Mouse (Mus musculus) natural killer cell, adult 2 months (primary cell): Measurements from ENCODE around the gene Rftn1.
A peak's percentile ranks its signal among the peaks of the same experiment; 100 is the strongest.

Experiments
- DNase-seq, 2 experiments: peaks; one replicate each; pipeline ENCODE4 v3.0.0; 2022; ENCODE audit warnings: low spot score in 2 of 2

Gene Rftn1

DNA sequence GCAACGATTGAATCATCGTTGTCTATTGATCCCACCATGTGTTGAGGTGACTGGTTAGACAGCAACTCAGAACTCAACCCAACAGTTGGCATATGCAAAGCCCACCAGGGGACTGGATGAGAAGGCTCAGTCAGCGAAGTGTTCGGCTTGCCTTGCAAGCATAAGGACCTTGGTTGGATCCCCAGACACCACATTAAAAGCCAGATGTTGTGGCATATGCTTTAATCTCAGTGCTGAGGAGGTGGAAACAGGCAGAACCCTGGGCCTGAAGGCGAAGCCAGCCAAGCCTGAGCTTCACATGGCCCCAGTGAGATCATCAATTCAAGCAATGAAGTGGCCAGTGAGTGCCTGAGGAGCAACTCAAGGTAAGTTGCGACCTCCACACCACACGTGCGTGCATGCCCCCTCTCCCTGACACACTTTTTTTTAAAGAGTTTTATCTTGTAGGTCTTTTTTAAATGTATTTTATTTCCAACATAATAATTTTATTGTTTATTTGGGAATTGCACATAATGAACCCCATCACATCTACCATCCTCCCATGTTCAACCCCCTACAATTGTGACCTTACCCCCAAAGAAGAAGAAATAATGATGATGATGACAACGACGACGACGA lies 11.5 kb upstream of the Rftn1 start:
- no peak for DNase-seq

DNA sequence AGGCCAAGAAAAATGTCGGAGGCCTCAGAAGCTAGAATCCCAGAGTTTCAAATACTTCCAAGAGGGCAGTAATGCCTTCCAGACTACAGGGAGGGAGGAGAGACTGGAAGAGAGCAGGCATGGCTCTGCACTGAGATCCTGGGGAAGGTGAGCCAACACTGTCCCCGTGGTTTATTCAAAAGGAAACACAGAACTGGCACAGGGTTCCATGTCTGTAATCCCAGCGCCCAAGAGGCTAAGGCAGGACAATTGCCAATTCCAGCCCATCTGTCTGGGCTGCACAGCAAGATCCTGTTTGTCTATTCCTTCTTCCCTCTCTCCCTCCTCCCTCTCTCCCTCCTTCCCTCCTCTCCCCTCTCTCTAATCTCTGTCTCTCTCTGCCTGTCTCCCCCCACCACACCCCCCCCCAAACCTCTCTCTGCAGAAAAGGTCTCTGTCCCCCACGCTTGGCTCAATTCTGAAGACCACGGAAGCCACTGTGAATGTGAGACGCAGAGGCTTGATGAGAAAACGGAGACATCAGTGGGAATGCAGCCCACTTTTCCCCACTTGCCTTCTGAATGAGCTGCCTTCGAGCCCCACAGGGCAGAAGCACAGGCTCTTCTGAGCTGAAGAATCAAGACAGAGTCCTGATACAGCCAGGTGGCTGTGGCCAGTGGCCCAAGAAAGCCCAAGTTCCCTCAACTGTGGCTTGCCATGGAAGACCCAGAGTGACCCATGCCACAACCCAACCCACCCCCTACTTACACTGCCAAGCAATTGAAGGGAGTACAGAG lies 8.8 kb upstream of the Rftn1 start:
- no peak for DNase-seq

GRCm38 (mm10) chr17:50197572-50197971 lies 7.1 kb upstream of the Rftn1 start:
- no peak for DNase-seq

DNA sequence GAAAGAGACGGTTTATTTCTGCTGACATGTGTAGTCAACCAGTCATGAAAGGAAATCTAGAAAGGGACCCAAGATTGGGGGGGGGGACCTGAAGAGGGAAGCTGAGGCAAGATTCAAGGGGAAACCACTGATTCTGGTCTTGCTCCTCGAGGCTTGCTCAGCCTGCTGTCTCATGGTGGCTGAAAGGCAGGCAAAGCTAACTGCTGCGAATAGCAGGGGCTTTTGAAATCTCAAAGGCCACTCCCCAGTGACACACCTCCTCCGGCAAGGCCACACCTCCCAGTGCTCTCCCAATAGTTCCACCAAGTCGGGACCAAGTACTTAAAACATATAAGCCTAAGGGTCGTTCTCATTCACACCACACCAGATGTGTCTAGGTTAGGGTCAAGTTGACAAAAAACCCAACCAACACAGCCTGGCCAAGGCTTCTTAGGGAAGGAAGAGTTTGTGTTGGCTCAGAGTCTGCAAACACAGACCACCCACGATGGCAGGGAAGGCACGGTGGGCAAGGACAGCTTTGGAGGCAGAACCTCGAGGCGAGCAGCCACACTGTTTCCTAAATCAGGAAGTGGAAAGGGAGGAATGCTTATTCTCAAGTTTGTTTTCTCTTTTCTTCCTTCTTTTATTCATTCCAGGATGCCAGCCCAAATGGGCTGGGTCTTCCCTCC lies 5.7 kb upstream of the Rftn1 start:
- no peak for DNase-seq

GRCm38 (mm10) chr17:50195399-50195798 lies 4.9 kb upstream of the Rftn1 start:
- no peak for DNase-seq

DNA sequence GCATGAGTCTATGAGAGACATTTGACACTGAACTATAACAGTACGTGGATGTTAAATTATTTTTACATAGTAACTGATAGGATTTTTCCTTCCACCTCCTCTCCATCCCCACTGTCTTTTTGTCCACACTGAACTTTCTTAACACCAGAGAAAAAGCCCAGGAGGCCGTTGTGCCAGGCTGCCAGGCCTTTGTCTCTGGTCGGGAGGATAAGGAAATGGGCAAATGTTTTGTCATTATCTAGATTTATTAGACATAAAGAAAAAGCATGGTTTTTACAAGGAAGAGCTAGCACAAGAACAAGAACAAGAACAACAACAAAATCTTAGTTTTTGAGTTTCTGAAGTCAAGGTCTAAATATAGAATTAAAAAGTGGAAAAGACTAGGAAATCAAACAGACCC lies 4.1 kb upstream of the Rftn1 start:
- DNase-seq = no peak

GRCm38 (mm10) chr17:50193653-50194052 lies 3.2 kb upstream of the Rftn1 start:
- no peak for DNase-seq

GRCm38 (mm10) chr17:50192376-50192940 lies 2.0 kb upstream of the Rftn1 start:
- DNase-seq = no peak

- no peak for DNase-seq
These were observed 964 bp upstream of the Rftn1 start for GRCm38 (mm10) chr17:50191318-50191957.

- DNase-seq = peak; percentile 66 to 85
These were observed 977 bp downstream of the Rftn1 start for GRCm38 (mm10) chr17:50189381-50190012.

GRCm38 (mm10) chr17:50188662-50189345 lies 1.7 kb downstream of the Rftn1 start:
- no peak for DNase-seq

DNA sequence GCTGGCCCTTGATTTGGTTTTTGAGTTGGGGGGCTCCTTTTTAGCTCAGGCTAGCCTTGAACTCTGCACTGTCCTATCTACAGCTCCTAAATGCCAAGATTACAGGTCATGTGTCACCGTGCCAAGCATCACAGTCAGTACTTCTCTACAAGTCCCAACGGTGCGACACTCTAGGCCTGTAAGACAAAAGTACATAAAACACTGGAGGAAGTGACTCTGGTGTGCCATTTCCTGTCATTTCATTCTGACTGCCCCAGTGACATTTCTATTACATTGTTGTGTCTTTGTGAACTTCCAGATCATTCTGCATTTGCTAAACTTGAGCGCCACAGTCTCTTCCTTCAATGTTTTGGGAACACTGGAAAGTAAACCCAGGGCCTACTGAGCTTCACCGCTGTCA lies 4.9 kb downstream of the Rftn1 start:
- peak; percentile 42 to 57 for DNase-seq

- DNase-seq = no peak
These were observed 5.4 kb downstream of the Rftn1 start for GRCm38 (mm10) chr17:50185083-50185482.

DNA sequence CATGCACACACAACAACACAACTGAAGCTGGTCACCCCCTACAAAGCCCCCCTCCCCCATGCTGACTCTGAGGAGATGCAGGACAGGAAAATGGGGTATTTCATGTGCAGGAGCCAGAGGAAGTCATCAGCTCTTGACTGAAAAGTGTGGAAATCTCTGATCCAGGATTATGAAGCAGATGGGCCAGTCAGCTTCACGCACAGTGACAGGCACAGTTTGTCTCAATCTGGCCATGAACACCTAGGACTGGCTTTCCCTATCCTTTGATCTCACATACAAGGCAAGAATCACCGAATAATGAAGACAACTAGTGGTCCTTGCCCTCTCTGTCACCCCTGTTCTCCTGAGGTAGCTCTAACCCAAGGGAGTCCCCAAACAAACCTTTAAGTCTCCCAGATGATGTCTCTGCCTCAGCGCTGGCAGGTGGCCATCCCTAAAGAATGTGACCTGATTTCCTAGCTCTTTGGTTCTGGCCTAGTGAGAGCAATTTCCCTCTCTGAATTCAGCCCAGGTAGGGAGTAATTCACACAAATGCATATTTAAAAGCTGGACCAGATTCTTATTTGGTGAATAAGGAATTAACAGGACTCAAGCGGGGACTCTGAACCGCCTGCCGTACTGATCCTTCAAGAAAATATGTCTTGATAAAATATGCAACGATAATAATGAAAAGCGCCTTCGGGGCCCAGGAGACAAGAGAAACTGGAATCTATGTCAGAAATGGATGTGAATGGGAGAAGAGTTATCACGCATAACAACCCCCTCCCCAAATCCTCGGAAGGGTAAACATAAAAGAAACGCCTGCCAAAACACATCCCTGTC lies 6.0 kb downstream of the Rftn1 start:
- no peak for DNase-seq

- no peak for DNase-seq
These were observed 7.2 kb downstream of the Rftn1 start for GRCm38 (mm10) chr17:50183300-50183699.

DNA sequence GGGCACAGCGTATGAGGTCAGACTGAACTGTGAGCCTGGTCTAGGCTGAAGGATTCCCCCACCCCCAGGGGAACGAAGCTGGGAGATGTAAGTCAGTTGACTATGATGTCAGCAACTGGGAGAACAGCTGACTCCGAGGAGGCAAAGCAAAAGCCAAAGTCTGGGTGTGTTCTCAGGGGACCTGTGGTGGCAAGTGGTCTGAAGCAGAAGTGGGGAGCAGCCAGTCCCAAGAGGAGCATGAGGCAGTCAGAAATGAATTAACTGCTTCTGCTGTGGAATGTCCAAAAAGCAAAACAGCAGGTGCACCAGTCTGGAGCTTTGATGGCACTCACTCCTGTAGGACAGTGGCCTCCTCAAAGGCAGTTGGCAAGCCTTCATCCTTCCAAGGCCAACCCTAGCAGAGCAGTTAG lies 7.9 kb downstream of the Rftn1 start:
- DNase-seq = peak in 1 of 2 experiments; percentile 89

DNA sequence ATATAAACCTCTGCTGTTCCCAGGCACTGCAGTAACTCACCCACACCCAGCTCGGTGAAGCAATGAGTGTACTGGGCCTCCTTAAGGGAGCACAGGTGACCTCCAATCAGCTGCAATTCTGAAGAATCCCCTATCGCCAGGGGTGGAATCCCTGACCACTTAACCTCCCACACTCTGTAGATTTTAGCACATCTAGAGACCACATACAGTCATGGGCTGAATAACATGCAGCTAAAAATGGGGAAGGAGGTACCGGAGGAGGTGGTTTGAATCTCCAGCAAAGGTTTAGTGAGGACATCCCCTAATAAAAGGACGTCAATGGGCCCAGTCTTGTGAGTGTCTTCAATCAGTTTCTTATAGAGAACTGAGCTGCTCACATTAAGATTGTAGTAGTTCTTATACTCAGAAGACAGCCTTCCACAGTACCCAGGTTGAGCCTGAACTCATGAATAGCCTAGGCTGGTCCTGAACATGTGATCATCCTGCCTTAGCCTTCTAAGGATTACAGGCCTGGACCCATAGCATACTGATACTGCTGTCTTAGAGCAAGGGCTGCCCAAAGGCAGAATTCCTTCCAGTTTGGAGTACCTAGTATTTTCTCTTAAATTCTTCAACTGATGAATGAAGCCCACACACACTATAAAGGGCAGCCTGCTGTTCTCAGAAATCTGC lies 9.4 kb downstream of the Rftn1 start:
- peak; percentile 23 to 78 for DNase-seq

DNA sequence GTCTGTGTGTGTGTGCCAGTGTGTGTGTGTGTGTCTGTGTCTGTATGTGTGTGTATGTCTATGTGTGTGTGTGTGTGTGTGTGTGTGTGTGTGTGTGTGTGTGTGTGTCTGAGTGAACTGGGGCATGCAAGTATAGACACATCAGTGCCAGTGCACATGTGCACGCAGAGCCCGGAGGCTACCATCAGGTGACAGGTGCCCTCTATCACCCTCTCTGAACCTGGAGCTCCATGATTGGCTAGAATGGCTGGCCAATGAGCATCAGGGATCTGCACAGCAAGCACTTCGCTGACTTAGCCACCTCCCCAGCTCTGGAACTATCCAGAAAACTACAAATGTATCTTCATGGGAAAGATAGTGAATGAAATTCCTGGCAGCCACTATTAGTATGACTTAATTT lies 16.7 kb downstream of the Rftn1 start:
- no peak for DNase-seq

DNA sequence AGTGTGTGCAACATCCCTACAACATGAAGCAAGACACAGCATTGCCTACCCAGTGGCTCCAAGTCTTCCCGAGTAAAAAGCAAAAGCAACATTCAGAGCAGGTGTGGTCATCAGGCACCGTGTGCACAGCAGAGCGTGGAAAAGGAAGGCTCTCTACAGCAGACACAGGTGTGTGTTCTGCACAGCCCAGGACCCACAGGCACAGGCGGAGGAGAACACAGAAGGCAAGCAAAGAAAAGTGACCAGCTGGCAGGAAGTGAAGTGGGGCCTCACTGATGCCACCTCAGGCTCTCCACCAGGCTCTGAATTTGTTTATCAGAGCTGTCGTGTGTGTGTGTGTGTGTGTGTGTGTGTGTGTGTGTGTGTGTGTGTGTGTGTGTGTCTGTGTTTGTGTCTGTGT lies 17.1 kb downstream of the Rftn1 start:
- DNase-seq = peak; percentile 19 to 59

GRCm38 (mm10) chr17:50172795-50173194 lies 17.7 kb downstream of the Rftn1 start:
- no peak for DNase-seq
